Mouse (Mus musculus) MEL (cell line): ENCODE measurements at regions not wholly inside any gene's neighbourhood (a gene's known extent, or its start where the extent isn't known, plus 50 kb on each side); places are given as distances from the start of the nearest gene placed in this dataset.
A peak's percentile ranks its signal among the peaks of the same experiment; 100 is the strongest.

Source experiments
- CTCF ChIP-seq, 3 experiments: IDR thresholded peaks in 2 of 3; conservative IDR thresholded peaks in 1 of 3; 2 replicates each; pipeline ENCODE4 v1.5.1; 2011 to 2012; ENCODE audit warnings: low read length in 3 of 3, low read depth in 2 of 3, mild to moderate bottlenecking in 2 of 3, improper control_type of control experiment in 1 of 3, inconsistent platforms in 1 of 3, mixed read lengths in 1 of 3, moderate library complexity in 1 of 3; ENCODE audit not compliant: control insufficient read depth in 1 of 3, insufficient read depth in 1 of 3, poor library complexity in 1 of 3, severe bottlenecking in 1 of 3
- GATA1 ChIP-seq: IDR thresholded peaks from 2 replicates; pipeline ENCODE4 v1.6.1; 2011; ENCODE audit warnings: low read depth, low read length, improper control_type of control experiment
- NRF1 ChIP-seq: IDR thresholded peaks from 2 replicates; pipeline ENCODE4 v1.6.1; 2014; ENCODE audit warnings: low read depth, mild to moderate bottlenecking, inconsistent platforms, low read length, improper control_type of control experiment, moderate library complexity; ENCODE audit not compliant: poor library complexity, insufficient read depth, severe bottlenecking
- POLR2A ChIP-seq, 2 experiments: IDR thresholded peaks; 2 replicates each; pipeline ENCODE4 v1.6.1; 2011 to 2012; ENCODE audit warnings: low read length in 2 of 2, mild to moderate bottlenecking in 2 of 2, control low read depth in 1 of 2, improper control_type of control experiment in 1 of 2, low read depth in 1 of 2, moderate library complexity in 1 of 2; ENCODE audit not compliant: control insufficient read depth in 1 of 2, insufficient read depth in 1 of 2, poor library complexity in 1 of 2
- ZKSCAN1 ChIP-seq: IDR thresholded peaks from 2 replicates; pipeline ENCODE4 v1.6.1; 2012; ENCODE audit warnings: low read depth, mild to moderate bottlenecking, inconsistent platforms, low read length, improper control_type of control experiment, moderate library complexity

DNA sequence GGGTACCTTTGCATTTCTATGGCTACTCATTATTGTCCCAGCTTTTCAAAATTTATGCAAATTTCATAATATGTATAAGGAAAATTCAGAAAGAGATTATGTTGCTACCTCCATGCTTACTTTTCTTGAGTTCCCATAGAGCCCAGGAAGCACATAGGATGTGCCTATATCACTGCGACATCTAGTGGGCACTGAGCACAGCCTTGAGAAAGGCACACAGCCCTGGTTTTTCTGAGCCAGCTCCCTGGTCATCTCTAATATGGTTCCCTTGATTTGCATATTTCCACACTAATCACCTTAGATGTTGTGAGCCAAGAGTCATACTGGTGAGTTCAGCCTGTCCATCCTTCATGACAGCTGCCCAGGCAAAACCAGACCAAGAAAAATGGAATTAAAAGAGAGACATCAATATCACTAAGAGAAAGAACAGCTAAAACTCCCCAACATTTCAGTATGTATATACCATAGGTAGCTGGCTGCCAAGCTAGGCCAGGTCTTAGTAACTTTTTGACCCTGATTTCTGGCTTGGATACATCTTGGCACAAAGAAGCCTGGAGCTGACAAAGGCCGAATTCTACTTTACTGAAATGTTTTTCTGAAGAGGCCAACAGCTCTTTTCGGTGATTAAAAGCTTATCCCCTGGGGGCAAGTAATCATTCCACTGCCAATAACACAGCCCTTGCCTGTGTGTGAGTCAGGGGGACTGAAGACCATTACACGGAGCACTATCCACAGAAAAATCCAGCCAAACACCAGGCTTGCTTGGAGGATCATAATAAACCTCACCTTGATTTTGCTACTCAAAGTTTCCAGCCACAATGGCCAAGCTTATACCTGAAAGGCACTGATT, 99.3 kb downstream of the 4930444P10Rik start:
- no peak for TF ChIP-seq GATA1
- TF ChIP-seq NRF1 = no peak
- TF ChIP-seq ZKSCAN1 = no peak
- TF ChIP-seq POLR2A (IDR thresholded peaks at IDR 0.05; ENCODE audit: control insufficient read depth in 1 of 2, insufficient read depth in 1 of 2, low read depth in 1 of 2, low read length in 2 of 2, poor library complexity in 1 of 2) = no peak
- peak; percentile 23 to 58 (median 55); a peak in 5 of 6 replicates for TF ChIP-seq CTCF (IDR thresholded peaks at IDR 0.05 in 2 of 3, conservative IDR thresholded peaks at IDR 0.05 in 1 of 3; ENCODE audit: control insufficient read depth in 1 of 3, insufficient read depth in 1 of 3, low read depth in 2 of 3, low read length in 3 of 3, poor library complexity in 1 of 3, severe bottlenecking in 1 of 3)
